In genomic region chr8:95599861-95600260, GRCm38 (mm10) we compare ENCODE assay signal across 8 mouse cellular contexts. TPM values are rescaled to one million over a fixed set of nuclear protein-coding genes. Genes with fewer than 3 reads are reported as not detected.
DNase-seq lines count a peak whose midpoint lies in the region; ATAC-seq lines count a peak whose summit lies in the region.

No protein-coding gene starts in this region.

- no peak overlapping the region for H3K9ac ChIP-seq in forebrain, embryonic 12.5 days
- peak overlapping the region; percentile 42; the same call in 1 of the 2 replicates for H3K9ac ChIP-seq in heart, embryonic 14.5 days (ENCODE audit: low read length)

- 9% methylated on average over 11 of the region's 11 CpGs for WGBS in forebrain, embryonic 10.5 days
- WGBS in forebrain, embryonic 12.5 days: 8% methylated on average over 11 of the region's 11 CpGs
- whole genome bisulfite sequencing in heart, embryonic 14.5 days: 10% methylated on average over 11 of the region's 11 CpGs

- H3K4me1 ChIP-seq in forebrain, embryonic 10.5 days: peaks cover 6% of the 10 kb centered on the region; the same call in 1 of the 2 replicates
- no peaks in the 10 kb centered on the region for H3K4me1 ChIP-seq in forebrain, embryonic 12.5 days
- H3K4me1 ChIP-seq in heart, embryonic 14.5 days (ENCODE audit: control insufficient read depth in 2 of 2, insufficient read depth in 2 of 2, low read length in 2 of 2): peaks cover 16 to 23% of the 10 kb centered on the region in 2 experiments; a peak in 3 of 4 replicates

- H3K4me3 ChIP-seq in forebrain, embryonic 10.5 days: no peak overlapping the region
- no peak overlapping the region for H3K4me3 ChIP-seq in forebrain, embryonic 12.5 days (replicated peaks)
- peak overlapping the region; percentile 14 to 35; a peak in 3 of 4 replicates for H3K4me3 ChIP-seq in heart, embryonic 14.5 days (ENCODE audit: control insufficient read depth in 1 of 2, insufficient read depth in 1 of 2, low read depth in 1 of 2, low read length in 2 of 2)

- no peaks in the 10 kb centered on the region for H3K36me3 ChIP-seq in forebrain, embryonic 10.5 days (replicated peaks)
- H3K36me3 ChIP-seq in forebrain, embryonic 12.5 days (replicated peaks): no peaks in the 10 kb centered on the region
- H3K36me3 ChIP-seq in heart, embryonic 14.5 days (ENCODE audit: control insufficient read depth, insufficient read depth, low read length): no peaks in the 10 kb centered on the region

- ATAC-seq in forebrain, embryonic 12.5 days (ENCODE audit: low FRiP score): no peak
- no peak for ATAC-seq in heart, embryonic 14.5 days (ENCODE audit: insufficient number of reproducible peaks, insufficient read depth, low FRiP score, low read depth)

- DNase-seq in forebrain, embryonic 10.5 days (ENCODE audit: extremely low spot score, low spot score): peak; percentile 79
- peak; percentile 86 for DNase-seq in R1 (ENCODE audit: low read depth, low spot score)
- DNase-seq in embryo, embryonic 10.5 days (ENCODE audit: low spot score): peak; percentile 89
- peak; percentile 47 to 83 for DNase-seq in layer of hippocampus, adult 18-20 months (ENCODE audit: low spot score in 2 of 2)
- DNase-seq in lung, postnatal 14 days: peak; percentile 56
- DNase-seq in right cerebral cortex, postnatal 10 days (ENCODE audit: low spot score in 2 of 2): peak; percentile 74 to 86

- no peaks in the 10 kb centered on the region for H3K27me3 ChIP-seq in forebrain, embryonic 10.5 days (ENCODE audit: poor library complexity, severe bottlenecking)
- H3K27me3 ChIP-seq in forebrain, embryonic 12.5 days: no peaks in the 10 kb centered on the region
- no peaks in the 10 kb centered on the region for H3K27me3 ChIP-seq in heart, embryonic 14.5 days (ENCODE audit: control insufficient read depth, insufficient read depth, low read length)

- no peak overlapping the region for H3K27ac ChIP-seq in forebrain, embryonic 10.5 days
- no peak overlapping the region for H3K27ac ChIP-seq in forebrain, embryonic 12.5 days
- 0 out of 4 replicates have a peak overlapping the region, but pooled peaks of 1 of the 2 experiments have one; percentile 11 for H3K27ac ChIP-seq in heart, embryonic 14.5 days (replicated peaks in 1 of 2; ENCODE audit: control insufficient read depth in 1 of 2, insufficient read depth in 1 of 2, low read depth in 2 of 2, low read length in 2 of 2)

- H3K9me3 ChIP-seq in forebrain, embryonic 10.5 days: no peaks in the 10 kb centered on the region
- no peaks in the 10 kb centered on the region for H3K9me3 ChIP-seq in forebrain, embryonic 12.5 days
- H3K9me3 ChIP-seq in heart, embryonic 14.5 days (ENCODE audit: control insufficient read depth, low read length): no peaks in the 10 kb centered on the region

- H3K4me2 ChIP-seq in forebrain, embryonic 12.5 days: no peak overlapping the region
- H3K4me2 ChIP-seq in heart, embryonic 14.5 days (ENCODE audit: low read length): peak overlapping the region; percentile 53

RNA-seq across cellular contexts. Expression of gene Prss54, which starts 23.7 kb away (rescaled TPM):
- not detected in 2 replicates for polyA plus RNA-seq in forebrain, embryonic 10.5 days (2016; fragmentation: Nextera tagmentation; extraction: Ambion mirVana)
- polyA plus RNA-seq in forebrain, embryonic 12.5 days (2016; fragmentation: Nextera tagmentation; extraction: Ambion mirVana): not detected in 2 replicates
- polyA plus RNA-seq in heart, embryonic 14.5 days (2014; fragmentation: Nextera tagmentation; extraction: Ambion mirVana): not detected in 2 replicates
- not detected for total RNA-seq in layer of hippocampus, adult 18-20 months (2021)

RNA-seq across cellular contexts. Expression of gene Gins3, which starts 33.4 kb away (rescaled TPM):
- polyA plus RNA-seq in forebrain, embryonic 10.5 days (2016; fragmentation: Nextera tagmentation; extraction: Ambion mirVana): 34.9 and 37.1 TPM in 2 replicates
- polyA plus RNA-seq in forebrain, embryonic 12.5 days (2016; fragmentation: Nextera tagmentation; extraction: Ambion mirVana): 27.6 and 28.5 TPM in 2 replicates
- polyA plus RNA-seq in heart, embryonic 14.5 days (2014; fragmentation: Nextera tagmentation; extraction: Ambion mirVana): 13.8 and 13.9 TPM in 2 replicates
- total RNA-seq in layer of hippocampus, adult 18-20 months (2021): 1 to 10 TPM; 2.2 to 3.0 TPM

Comparison
In these comparisons a context has a peak if more than half of its experiments do, and no peak if none do; other contexts are left out.
1. H3K4me3 ChIP-seq: peak in heart, embryonic 14.5 days (2 of 2); none in forebrain, embryonic 10.5 days (single experiment) and forebrain, embryonic 12.5 days (single experiment).
2. Peak in every context shown above with its lines, with median percentiles within 50 percentile points of each other: DNase-seq.